Mouse (Mus musculus): ENCODE measurements around the gene Abhd2.

Abhd2 gene

GRCm38 (mm10) chr7:79362830-79363229 is 89.8 kb downstream of the Abhd2 start:
- CTCF ChIA-PET: interaction anchor here in 2 of 4 experiments (0.5 to 1.0 kb wide), 4 partner anchors 13 to 441 kb away, joined by 3 to 5 read pairs (median 4); no protein-coding TSS in a partner anchor
- POLR2A ChIA-PET: interaction anchor here in 1 of 4 experiments (1.5 kb wide), 1 partner anchor 11 kb away, joined by 5 read pairs; no protein-coding TSS in a partner anchor

- ChIA-PET CTCF (interaction anchor here in 3 of 4 experiments (0.5 to 1.0 kb wide), 3 partner anchors 14 to 213 kb away, joined by 3 to 4 read pairs (median 3); no protein-coding TSS in a partner anchor), POLR2A (interaction anchor here in 1 of 4 experiments (0.9 kb wide), 1 partner anchor 12 kb away, joined by 4 read pairs; no protein-coding TSS in a partner anchor)
These were observed 90.5 kb downstream of the Abhd2 start for GRCm38 (mm10) chr7:79363370-79364043.

GRCm38 (mm10) chr7:79368664-79369063 is 95.7 kb downstream of the Abhd2 start:
- CTCF ChIA-PET: interaction anchor here in 1 of 4 experiments (0.6 kb wide), 2 partner anchors 91 to 241 kb away, joined by 4 to 7 read pairs; no protein-coding TSS in a partner anchor
- POLR2A ChIA-PET: interaction anchor here in 1 of 4 experiments (1.0 kb wide), 1 partner anchor 23 kb away, joined by 3 read pairs; the partner anchor contains the start of gene Fanci

- ChIA-PET POLR2A (interaction anchor here in 2 of 4 experiments (0.6 to 3.4 kb wide), 4 partner anchors 23 to 230 kb away, joined by 3 to 11 read pairs (median 3); partner anchors contain the start of gene Fanci (in 1 of the 2)), CTCF (interaction anchor here in 1 of 4 experiments (1.1 kb wide), 1 partner anchor 93 kb away, joined by 3 read pairs; no protein-coding TSS in a partner anchor)
These were observed 96.4 kb downstream of the Abhd2 start for GRCm38 (mm10) chr7:79369416-79369815.

GRCm38 (mm10) chr7:79371321-79371879 is 98.4 kb downstream of the Abhd2 start:
- POLR2A ChIA-PET: interaction anchor here in 1 of 4 experiments (0.6 to 3.4 kb wide), 11 partner anchors 10 to 115 kb away, joined by 3 to 11 read pairs (median 4); no protein-coding TSS in a partner anchor
- CTCF ChIA-PET: interaction anchor here (0.6 to 3.1 kb wide), 11 partner anchors 11 to 574 kb away, joined by 3 to 11 read pairs (median 4); no protein-coding TSS in a partner anchor

GRCm38 (mm10) chr7:79374017-79374416 is 101.0 kb downstream of the Abhd2 start:
- CTCF ChIA-PET: interaction anchor here in 2 of 4 experiments (0.8 to 3.1 kb wide), 3 partner anchors 8 to 97 kb away, joined by 3 to 11 read pairs (median 3); no protein-coding TSS in a partner anchor
- POLR2A ChIA-PET: interaction anchor here (0.6 to 6.0 kb wide), 10 partner anchors 13 to 467 kb away, joined by 3 to 47 read pairs (median 6); partner anchors contain the start of genes Fanci (in 3 of the 4) and Rlbp1 (in 1 of the 4)

GRCm38 (mm10) chr7:79375594-79375993 is 102.6 kb downstream of the Abhd2 start:
- ChIA-PET CTCF (interaction anchor here in 2 of 4 experiments (0.5 to 1.4 kb wide), 3 partner anchors 10 to 95 kb away, joined by 3 to 6 read pairs (median 3); no protein-coding TSS in a partner anchor), POLR2A (interaction anchor here (0.5 to 6.0 kb wide), 15 partner anchors 9 to 206 kb away, joined by 3 to 47 read pairs (median 3); partner anchors contain the start of genes Rlbp1 (in 2 of the 4) and Fanci (in 1 of the 4))

GRCm38 (mm10) chr7:79376516-79377275 is 103.7 kb downstream of the Abhd2 start:
- CTCF ChIA-PET: interaction anchor here in 1 of 4 experiments (0.6 kb wide), 1 partner anchor 109 kb away, joined by 4 read pairs; no protein-coding TSS in a partner anchor
- POLR2A ChIA-PET: interaction anchor here in 2 of 4 experiments (0.7 to 6.0 kb wide), 6 partner anchors 11 to 129 kb away, joined by 3 to 47 read pairs (median 10); partner anchors contain the start of genes Fanci (in 1 of the 2) and Rlbp1 (in 1 of the 2)

GRCm38 (mm10) chr7:79386422-79387133 is 113.6 kb downstream of the Abhd2 start, which contains the start of gene Rlbp1:
Rlbp1 (minus strand) TSS chr7:79387048.
- POLR2A ChIA-PET: interaction anchor here (0.6 to 4.7 kb wide), 10 partner anchors 9 to 310 kb away, joined by 3 to 53 read pairs (median 6); no protein-coding TSS in a partner anchor

GRCm38 (mm10) chr7:79387140-79387539 is 114.1 kb downstream of the Abhd2 start:
- ChIA-PET POLR2A (interaction anchor here (0.6 to 4.7 kb wide), 15 partner anchors 9 to 357 kb away, joined by 3 to 53 read pairs (median 4); no protein-coding TSS in a partner anchor), CTCF (interaction anchor here in 2 of 4 experiments (0.6 to 1.4 kb wide), 5 partner anchors 12 to 246 kb away, joined by 3 to 6 read pairs (median 4); no protein-coding TSS in a partner anchor)

More at GRCm38 (mm10) chr7:79386422-79387133, 113.6 kb downstream of the Abhd2 start, which contains the start of gene Rlbp1:
- CTCF ChIA-PET: interaction anchor here in 2 of 4 experiments (0.6 to 1.4 kb wide), 5 partner anchors 13 to 246 kb away, joined by 3 to 6 read pairs (median 4); no protein-coding TSS in a partner anchor

GRCm38 (mm10) chr7:79387991-79388390 is 115.0 kb downstream of the Abhd2 start:
- POLR2A ChIA-PET: interaction anchor here (0.7 to 4.7 kb wide), 20 partner anchors 9 to 356 kb away, joined by 3 to 53 read pairs (median 4); partner anchors contain the start of genes Mfge8 (in 1 of the 4) and Polg (in 1 of the 4)
- CTCF ChIA-PET: interaction anchor here in 3 of 4 experiments (0.6 to 2.3 kb wide), 4 partner anchors 16 to 356 kb away, joined by 3 to 8 read pairs (median 3); no protein-coding TSS in a partner anchor

- POLR2A ChIA-PET: interaction anchor here (0.6 to 4.7 kb wide), 20 partner anchors 8 to 257 kb away, joined by 3 to 53 read pairs (median 4); partner anchors contain the start of genes Mfge8 (in 1 of the 4) and Polg (in 1 of the 4)
These were observed 115.7 kb downstream of the Abhd2 start for GRCm38 (mm10) chr7:79388671-79389206.

GRCm38 (mm10) chr7:79390141-79390708 is 117.2 kb downstream of the Abhd2 start:
- ChIA-PET POLR2A (interaction anchor here in 1 of 4 experiments (0.6 to 4.7 kb wide), 7 partner anchors 7 to 285 kb away, joined by 3 to 53 read pairs (median 3); partner anchors contain the start of gene Polg), CTCF (interaction anchor here in 1 of 4 experiments (2.3 kb wide), 1 partner anchor 18 kb away, joined by 8 read pairs; no protein-coding TSS in a partner anchor)

More at GRCm38 (mm10) chr7:79388671-79389206, 115.7 kb downstream of the Abhd2 start:
- CTCF ChIA-PET: interaction anchor here (0.6 to 2.3 kb wide), 6 partner anchors 17 to 392 kb away, joined by 3 to 8 read pairs (median 3); no protein-coding TSS in a partner anchor

- POLR2A ChIA-PET: interaction anchor here (0.6 to 9.5 kb wide), 22 partner anchors 9 to 933 kb away, joined by 3 to 58 read pairs (median 4); partner anchors contain the start of genes Polg (in 2 of the 4), Abhd2 (in 1 of the 4) and Ticrr (in 1 of the 4)
- CTCF ChIA-PET: no interaction called here
These were observed 118.5 kb downstream of the Abhd2 start for GRCm38 (mm10) chr7:79391471-79391870.

All from embryonic stem cell, embryonic (primary cell).